Mouse (Mus musculus) layer of hippocampus, postnatal 10 days (tissue): ENCODE data around the gene Fam135a. TPM values are rescaled to one million over a fixed set of nuclear protein-coding genes. Genes with fewer than 3 reads are reported as not detected.
"Not testable (repeated sequence)": the region's sequence is repeated elsewhere in the genome, so short reads cannot be mapped to it uniquely, and the experiment has no call there.

Experiments used
- DNase-seq, 2 experiments: peaks; one replicate each; pipeline ENCODE4 v3.0.0; 2021; ENCODE audit warnings: low spot score in 2 of 2
- total RNA-seq, 2 experiments: library from RNA; stranded (reverse); gene quantifications; 2 replicates each; pipeline ENCODE4 v1.2.3; 2021

Gene Fam135a
- total RNA-seq, 2 experiments from 2014 or later: 30.9 to 35.6 TPM

GRCm38 (mm10) chr1:24073386-24074248 lies 26.5 kb downstream of the Fam135a start:
- no peak for DNase-seq

GRCm38 (mm10) chr1:24068830-24069229 lies 31.3 kb downstream of the Fam135a start:
- no peak for DNase-seq

- DNase-seq: no peak
Measured at GRCm38 (mm10) chr1:24066706-24067105, 33.4 kb downstream of the Fam135a start.

GRCm38 (mm10) chr1:24055706-24056105 lies 44.4 kb downstream of the Fam135a start:
- no peak for DNase-seq

- DNase-seq: no peak
Measured at GRCm38 (mm10) chr1:24046730-24047510, 53.2 kb downstream of the Fam135a start.

- no peak for DNase-seq
Measured at GRCm38 (mm10) chr1:24045627-24046026, 54.5 kb downstream of the Fam135a start.

GRCm38 (mm10) chr1:24043007-24043406 lies 57.1 kb downstream of the Fam135a start:
- no peak for DNase-seq

GRCm38 (mm10) chr1:24033759-24034423 lies 66.2 kb downstream of the Fam135a start:
- no peak for DNase-seq

- DNase-seq: no peak
Measured at GRCm38 (mm10) chr1:24010821-24011220, 89.3 kb downstream of the Fam135a start.

GRCm38 (mm10) chr1:24010016-24010415 lies 90.1 kb downstream of the Fam135a start:
- no peak for DNase-seq

- DNase-seq: no peak
Measured at GRCm38 (mm10) chr1:24007621-24008020, 92.5 kb downstream of the Fam135a start.

GRCm38 (mm10) chr1:24005070-24005804 lies 94.9 kb downstream of the Fam135a start, which contains the start of gene Sdhaf4:
Gene Sdhaf4 (minus strand): TSS chr1:24005656.
- peak; percentile 94 to 95 for DNase-seq

GRCm38 (mm10) chr1:23999318-23999717 lies 100.8 kb downstream of the Fam135a start:
- no peak for DNase-seq

GRCm38 (mm10) chr1:23998866-23999265 lies 101.3 kb downstream of the Fam135a start:
- DNase-seq: no peak

- no peak for DNase-seq
Measured at GRCm38 (mm10) chr1:23998120-23998810, 101.9 kb downstream of the Fam135a start.

GRCm38 (mm10) chr1:23997493-23997892 lies 102.6 kb downstream of the Fam135a start:
- DNase-seq: no peak

- DNase-seq: no peak
Measured at GRCm38 (mm10) chr1:23995420-23995819, 104.7 kb downstream of the Fam135a start.

- DNase-seq: no peak
Measured at GRCm38 (mm10) chr1:23983118-23983517, 117.0 kb downstream of the Fam135a start.

- no peak for DNase-seq
Measured at GRCm38 (mm10) chr1:23978281-23978680, 121.9 kb downstream of the Fam135a start.

- DNase-seq: not testable (repeated sequence)
Measured at GRCm38 (mm10) chr1:23971159-23971558, 129.0 kb downstream of the Fam135a start.
